Mouse (Mus musculus) limb, embryonic 14.5 days (tissue): Measurements from ENCODE around the gene Mthfsd. TPM values are rescaled to one million over a fixed set of nuclear protein-coding genes. Genes with fewer than 3 reads are reported as not detected.

ENCODE experiments used
- ATAC-seq: fragments of 200-750 bp; cut with Nextera tagmentation; 2 replicates; pipeline ENCODE4 v1.8.0; 2017; ENCODE audit warnings: low read depth, moderate number of reproducible peaks, moderate TSS enrichment; ENCODE audit not compliant: low FRiP score
- DNase-seq: peaks from one replicate; pipeline ENCODE4 v3.0.0-alpha.2; 2015; ENCODE audit warnings: low spot score
- H3K27ac ChIP-seq: fragments of 300-500 bp; sonication (generic); replicated peaks from 2 replicates; pipeline ENCODE4 v1.5.1; 2014; ENCODE audit warnings: low read depth, mild to moderate bottlenecking, low read length, moderate library complexity, mixed read lengths
- H3K27me3 ChIP-seq: fragments of 300-500 bp; sonication (generic); 2 replicates; pipeline ENCODE4 v1.6.1; 2014; ENCODE audit warnings: low read length, mixed read lengths; ENCODE audit not compliant: control insufficient read depth, insufficient read depth
- H3K36me3 ChIP-seq: fragments of 300-500 bp; sonication (generic); 2 replicates; pipeline ENCODE4 v1.6.1; 2014; ENCODE audit warnings: mild to moderate bottlenecking, low read length, moderate library complexity, mixed read lengths; ENCODE audit not compliant: control insufficient read depth, insufficient read depth
- H3K4me1 ChIP-seq: fragments of 300-500 bp; sonication (generic); 2 replicates; pipeline ENCODE4 v1.6.1; 2014; ENCODE audit warnings: antibody characterized with exemption, low read length, mixed read lengths; ENCODE audit not compliant: control insufficient read depth, insufficient read depth
- H3K4me2 ChIP-seq: fragments of 300-500 bp; sonication (generic); replicated peaks from 2 replicates; pipeline ENCODE4 v1.6.1; 2014; ENCODE audit warnings: low read depth, mild to moderate bottlenecking, low read length, moderate library complexity; ENCODE audit not compliant: severe bottlenecking
- H3K4me3 ChIP-seq: fragments of 300-500 bp; sonication (generic); replicated peaks from 2 replicates; pipeline ENCODE4 v1.5.1; 2014; ENCODE audit warnings: low read length
- H3K9ac ChIP-seq: fragments of 300-500 bp; sonication (generic); 2 replicates; pipeline ENCODE4 v1.6.1; 2014; ENCODE audit warnings: mild to moderate bottlenecking, low read depth, low read length, moderate library complexity; ENCODE audit not compliant: severe bottlenecking
- H3K9me3 ChIP-seq: fragments of 300-500 bp; sonication (generic); 2 replicates; pipeline ENCODE4 v1.6.1; 2016; ENCODE audit warnings: low read length; ENCODE audit not compliant: control insufficient read depth
- POLR2A ChIP-seq: fragments of 200-500 bp; IDR thresholded peaks from 2 replicates; pipeline ENCODE4 v1.8.0; 2012; ENCODE audit warnings: inconsistent platforms, mild to moderate bottlenecking, moderate library complexity, borderline replicate concordance; ENCODE audit not compliant: insufficient read depth, insufficient read length; ENCODE audit errors: extremely low read depth
- WGBS: fragments of 180-500 bp; shearing (Covaris S2); extraction: QIAGEN DNeasy Blood & Tissue Kit; methylation state at CpG from one replicate; pipeline ENCODE4 v1.1.7; 2014; 5-methylcytosine and 5-hydroxymethylcytosine counted together
- polyA plus RNA-seq, 2 experiments: library from polyadenylated mRNA; depleted of rRNA in 1 of 2; stranded (reverse) in 1 of 2; unstranded in 1 of 2; fragments of >200 nt; fragmentation: Nextera tagmentation in 1 of 2; extraction: Ambion mirVana in 1 of 2; gene quantifications; 2 replicates each; pipeline versions ENCODE4 v1.2.1 to v1.2.3; 2012 to 2014

The Mthfsd gene
- polyA plus RNA-seq, 2 experiments: 59.9 to 122 TPM

DNA sequence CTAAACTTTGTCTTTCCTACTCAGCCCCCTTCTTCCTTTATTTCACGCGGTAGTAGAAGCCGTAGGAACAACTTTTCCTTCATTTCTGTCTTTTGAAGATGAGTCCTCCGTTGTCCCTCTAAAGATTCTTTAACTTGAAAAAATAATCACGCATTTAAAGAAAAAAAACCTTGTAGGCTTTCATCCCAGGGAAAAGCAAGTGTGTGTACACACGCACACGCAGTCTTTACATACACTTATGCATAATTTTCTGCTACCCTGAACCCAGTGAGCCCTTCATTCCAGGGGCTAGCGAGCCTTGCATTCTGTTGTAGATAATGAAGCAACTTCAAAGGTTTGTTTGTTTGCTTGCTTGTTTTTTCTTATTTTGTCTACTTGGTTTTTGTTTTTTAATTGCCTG, 19.9 kb downstream of the Mthfsd start:
- no peak overlapping the region for H3K4me2 ChIP-seq
- whole genome bisulfite sequencing: 4% methylated on average over 8 of the region's 8 CpGs
- peaks cover 94% of the 10 kb centered on the region for H3K27me3 ChIP-seq
- ATAC-seq (no peak), DNase-seq (no peak)
- H3K4me1 ChIP-seq: peaks cover 6% of the 10 kb centered on the region
- H3K9me3 ChIP-seq: no peaks in the 10 kb centered on the region
- TF ChIP-seq POLR2A: no peak
- H3K27ac ChIP-seq: no peak overlapping the region
- H3K9ac ChIP-seq: no peak overlapping the region
- no peak overlapping the region for H3K4me3 ChIP-seq
- no peaks in the 10 kb centered on the region for H3K36me3 ChIP-seq

DNA sequence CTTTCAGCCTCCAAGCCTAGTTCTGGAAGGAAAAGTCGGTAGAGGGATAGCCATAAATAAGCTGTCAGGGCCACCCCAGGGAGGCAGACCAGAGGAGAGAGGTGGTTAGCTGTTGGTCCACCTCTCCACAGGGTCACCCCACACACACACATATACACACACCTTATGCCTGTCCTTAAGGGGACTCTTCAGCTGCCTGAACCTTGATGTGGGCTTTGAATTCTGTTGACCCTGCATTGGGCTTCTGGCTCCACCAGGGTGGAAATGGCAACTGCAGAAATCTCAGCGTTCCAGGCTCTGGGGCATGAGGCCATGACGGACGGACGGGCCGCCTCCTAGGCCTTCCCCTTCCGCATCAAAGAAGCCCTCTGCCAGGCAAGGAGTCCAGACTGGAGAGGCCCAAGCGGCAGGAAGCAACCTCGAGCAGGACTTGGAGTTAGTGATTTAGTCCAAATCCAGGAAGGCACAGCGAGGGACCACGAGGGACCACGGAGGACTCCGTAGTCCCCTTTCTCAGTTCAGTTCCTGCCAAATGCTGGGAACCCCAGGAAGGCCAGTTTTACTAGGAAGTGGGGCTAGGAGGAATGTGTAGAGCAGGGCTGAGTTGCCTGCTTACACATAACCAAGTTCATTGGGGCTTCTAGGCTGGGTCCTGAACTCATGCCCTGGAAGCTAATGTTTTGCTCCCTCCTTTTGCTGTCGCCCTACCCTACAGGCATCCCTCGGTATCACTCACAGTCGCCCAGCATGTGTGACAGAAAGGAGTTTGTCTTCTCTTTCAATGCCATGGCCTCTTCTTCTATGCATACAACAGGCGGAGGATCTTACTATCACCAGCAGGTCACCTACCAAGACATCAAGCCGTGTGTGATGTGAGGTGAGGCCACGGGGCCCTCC, 21.9 kb downstream of the Mthfsd start:
- no peak overlapping the region for H3K9ac ChIP-seq
- DNase-seq (no peak), ATAC-seq (no peak)
- H3K27ac ChIP-seq: no peak overlapping the region
- TF ChIP-seq POLR2A: no peak
- H3K36me3 ChIP-seq: no peaks in the 10 kb centered on the region
- 26% methylated on average over 19 of the region's 19 CpGs for WGBS
- no peaks in the 10 kb centered on the region for H3K9me3 ChIP-seq
- H3K4me1 ChIP-seq: peaks cover 12% of the 10 kb centered on the region
- no peak overlapping the region for H3K4me2 ChIP-seq
- H3K27me3 ChIP-seq: peaks cover 100% of the 10 kb centered on the region
- H3K4me3 ChIP-seq: no peak overlapping the region

DNA sequence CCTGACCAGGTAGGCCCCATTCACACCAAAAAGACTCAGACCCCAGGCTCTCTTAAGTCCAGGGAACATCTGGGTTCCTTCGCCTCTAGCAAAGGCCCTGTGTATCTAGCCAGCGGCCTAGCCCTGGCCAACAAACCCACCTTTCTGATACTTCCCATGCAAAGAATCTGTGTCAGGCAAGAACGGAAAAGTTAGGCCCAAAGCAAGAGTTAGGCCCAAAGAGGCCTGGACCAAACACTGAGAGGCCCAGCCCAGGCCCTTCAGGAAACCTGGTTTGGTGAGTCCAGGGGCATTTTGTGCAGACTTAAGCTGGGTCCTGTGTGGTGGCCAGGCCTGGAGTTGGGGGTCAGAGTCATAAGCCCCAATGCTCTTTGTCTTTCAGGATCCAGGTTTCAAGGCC, 22.6 kb downstream of the Mthfsd start:
- Histone ChIP-seq H3K4me1 (peaks cover 12% of the 10 kb centered on the region), H3K27me3 (peaks cover 100% of the 10 kb centered on the region), H3K9ac (no peak overlapping the region), H3K4me3 (0 out of 2 replicates have a peak overlapping the region, but pooled peaks have one; percentile 5), H3K9me3 (no peaks in the 10 kb centered on the region), H3K36me3 (no peaks in the 10 kb centered on the region), H3K27ac (no peak overlapping the region), H3K4me2 (no peak overlapping the region)
- ATAC-seq: no peak
- DNase-seq: no peak
- WGBS: 60% methylated on average over 3 of the region's 3 CpGs
- no peak for TF ChIP-seq POLR2A

DNA sequence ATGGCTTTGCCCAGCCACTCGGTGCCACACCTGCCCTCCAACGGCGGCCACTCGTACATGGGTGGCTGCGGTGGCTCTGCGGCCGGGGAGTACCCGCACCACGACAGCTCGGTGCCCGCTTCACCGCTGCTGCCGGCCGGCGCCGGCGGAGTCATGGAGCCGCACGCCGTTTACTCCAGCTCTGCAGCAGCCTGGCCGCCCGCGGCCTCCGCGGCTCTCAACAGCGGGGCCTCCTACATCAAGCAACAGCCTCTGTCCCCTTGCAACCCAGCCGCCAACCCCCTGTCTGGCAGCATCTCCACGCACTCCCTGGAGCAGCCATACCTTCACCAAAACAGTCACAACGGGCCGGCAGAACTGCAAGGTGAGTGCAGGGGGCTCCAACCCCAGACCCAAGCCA, 23.2 kb downstream of the Mthfsd start:
- WGBS: 6% methylated on average over 28 of the region's 30 CpGs
- H3K9me3 ChIP-seq: no peaks in the 10 kb centered on the region
- peaks cover 12% of the 10 kb centered on the region for H3K4me1 ChIP-seq
- no peak for TF ChIP-seq POLR2A
- H3K4me2 ChIP-seq: peak overlapping the region; percentile 99
- H3K4me3 ChIP-seq: peak overlapping the region; percentile 56
- DNase-seq (no peak), ATAC-seq (no peak)
- H3K27ac ChIP-seq: no peak overlapping the region
- H3K9ac ChIP-seq: no peak overlapping the region
- peaks cover 100% of the 10 kb centered on the region for H3K27me3 ChIP-seq
- H3K36me3 ChIP-seq: no peaks in the 10 kb centered on the region

DNA sequence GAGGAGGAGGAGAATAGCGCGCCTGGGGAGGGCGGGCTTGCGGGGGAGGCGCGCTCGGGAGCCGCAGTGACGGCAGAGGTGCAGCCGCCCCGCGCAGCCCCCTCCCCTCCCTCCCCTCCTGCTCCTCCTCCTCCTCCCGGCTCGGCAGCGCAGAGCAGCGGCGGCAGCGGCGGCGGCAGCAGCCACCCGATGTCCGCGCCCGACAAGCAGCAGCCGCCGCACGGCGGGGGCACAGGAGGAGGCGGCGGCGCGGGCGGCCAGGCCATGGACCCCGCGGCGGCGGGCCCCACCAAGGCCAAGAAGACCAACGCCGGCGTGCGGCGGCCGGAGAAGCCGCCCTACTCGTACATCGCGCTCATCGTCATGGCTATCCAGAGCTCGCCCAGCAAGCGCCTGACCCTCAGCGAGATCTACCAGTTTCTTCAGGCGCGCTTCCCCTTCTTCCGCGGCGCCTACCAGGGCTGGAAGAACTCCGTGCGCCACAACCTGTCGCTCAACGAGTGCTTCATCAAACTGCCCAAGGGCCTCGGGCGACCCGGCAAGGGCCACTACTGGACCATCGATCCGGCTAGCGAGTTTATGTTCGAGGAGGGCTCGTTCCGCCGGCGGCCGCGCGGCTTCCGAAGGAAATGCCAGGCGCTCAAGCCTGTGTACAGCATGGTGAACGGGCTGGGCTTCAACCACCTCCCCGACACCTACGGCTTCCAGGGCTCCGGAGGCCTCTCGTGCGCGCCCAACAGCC, 23.8 kb downstream of the Mthfsd start, which contains the start of gene Foxf1:
Gene Foxf1, plus strand, starts transcription at position 177 of the 742 bp plus-strand sequence.
- 0 out of 2 replicates have a peak, but pooled peaks have one; percentile 7 for ATAC-seq
- no peak within 1 kb of the TSS for H3K27ac ChIP-seq
- peaks cover 12% of the 10 kb centered on the region for H3K4me1 ChIP-seq

More for the DNA sequence above, 23.8 kb downstream of the Mthfsd start, which contains the start of gene Foxf1:
- H3K27me3 ChIP-seq: peaks cover 100% of the 10 kb centered on the region
- H3K36me3 ChIP-seq: no peaks in the 10 kb centered on the region
- no peaks in the 10 kb centered on the region for H3K9me3 ChIP-seq
- peak within 1 kb of the TSS; percentile 50 for H3K9ac ChIP-seq
- DNase-seq: no peak
- WGBS: under 1% methylated on average over 41 of the region's 83 CpGs
- peak within 1 kb of the TSS; percentile 56 for H3K4me3 ChIP-seq
- H3K4me2 ChIP-seq: peak within 1 kb of the TSS; percentile 99
- TF ChIP-seq POLR2A: no peak
